Mouse (Mus musculus): ENCODE data around the gene Pepd.

DNA sequence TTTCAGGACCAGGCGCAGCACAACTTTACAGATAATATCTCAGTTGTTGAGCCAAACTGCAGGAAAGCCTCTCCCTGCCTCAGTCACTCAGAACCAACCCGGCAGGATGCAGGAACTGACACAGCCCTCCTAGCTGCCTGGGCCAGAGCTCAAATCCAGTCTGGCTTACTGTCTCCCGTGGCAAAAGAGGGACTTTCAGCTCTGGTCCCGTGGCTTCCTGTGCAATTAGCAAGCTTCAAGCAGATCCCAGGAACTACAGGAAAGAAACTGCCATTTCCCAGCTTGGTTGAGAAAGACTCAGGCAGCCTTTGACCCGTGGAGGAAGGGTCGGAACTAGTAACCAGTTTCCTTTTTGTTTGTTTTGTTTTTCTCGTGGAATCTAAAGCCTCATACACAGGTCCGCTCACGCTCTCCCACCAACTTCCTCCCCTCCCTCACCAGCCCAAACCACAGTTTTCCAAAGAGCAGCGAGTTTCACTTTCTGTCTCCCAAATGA is 168.7 kb downstream of the Pepd start:
- no peak for TF ChIP-seq GABPA (IDR thresholded peaks at IDR 0.05; ENCODE audit: low read depth, low read length)
- no peak for TF ChIP-seq CTCF (IDR thresholded peaks at IDR 0.05 in 2 of 3, conservative IDR thresholded peaks at IDR 0.05 in 1 of 3; ENCODE audit: control insufficient read depth in 1 of 3, insufficient read depth in 1 of 3, low read depth in 2 of 3, low read length in 3 of 3, poor library complexity in 1 of 3, severe bottlenecking in 1 of 3)
- no peak for TF ChIP-seq MAX (IDR thresholded peaks at IDR 0.05; ENCODE audit: low read length)
- TF ChIP-seq POLR2AphosphoS2 (IDR thresholded peaks at IDR 0.05; ENCODE audit: low read length): no peak
- TF ChIP-seq MXI1 (IDR thresholded peaks at IDR 0.05; ENCODE audit: low read depth, low read length): no peak
- no peak for TF ChIP-seq GATA1 (IDR thresholded peaks at IDR 0.05; ENCODE audit: low read depth, low read length)
- TF ChIP-seq USF1 (IDR thresholded peaks at IDR 0.05; ENCODE audit: low read depth, low read length): no peak
- no peak for TF ChIP-seq ZC3H11A (IDR thresholded peaks at IDR 0.05; ENCODE audit: low read depth, low read length)
- no peak for TF ChIP-seq ZKSCAN1 (IDR thresholded peaks at IDR 0.05; ENCODE audit: low read depth, low read length)
- no peak for TF ChIP-seq NELFE (IDR thresholded peaks at IDR 0.05; ENCODE audit: low read depth, low read length)
- no peak for TF ChIP-seq CHD2 (IDR thresholded peaks at IDR 0.05; ENCODE audit: low read length)
- no peak for TF ChIP-seq MAFK (IDR thresholded peaks at IDR 0.05; ENCODE audit: borderline replicate concordance, low read depth, low read length)
- no peak for TF ChIP-seq CHD1 (IDR thresholded peaks at IDR 0.05; ENCODE audit: low read depth, low read length)

Data from MEL (cell line).